Mouse (Mus musculus): ENCODE data around the gene Pdcd6ip. TPM values are rescaled to one million over a fixed set of nuclear protein-coding genes. Genes with fewer than 3 reads are reported as not detected.

Pdcd6ip gene
- 38.9 and 42.5 TPM in 2 replicates for polyA plus RNA-seq (2015; fragmentation: Nextera tagmentation; extraction: Ambion mirVana)

- peak; percentile 87 for ATAC-seq (ENCODE audit: low read depth)
- peak within 1 kb of the TSS; percentile 92 for H3K4me3 ChIP-seq (ENCODE audit: low read depth, low read length)
- H3K4me2 ChIP-seq (ENCODE audit: low read depth, low read length) = peak within 1 kb of the TSS; percentile 73
- H3K27ac ChIP-seq (ENCODE audit: low read length) = peak within 1 kb of the TSS; percentile 87
- no peaks in the 10 kb centered on the region for H3K9me3 ChIP-seq (replicated peaks; ENCODE audit: control insufficient read depth, low read length)
- WGBS (ENCODE audit: insufficient replicate concordance) = under 1% methylated on average over 73 of the region's 77 CpGs
- H3K9ac ChIP-seq (ENCODE audit: low read depth, low read length) = peak within 1 kb of the TSS; percentile 96
- no peaks in the 10 kb centered on the region for H3K36me3 ChIP-seq (ENCODE audit: control insufficient read depth, insufficient read depth)
- H3K27me3 ChIP-seq (ENCODE audit: control insufficient read depth, insufficient read depth, low read depth, low read length) = no peaks in the 10 kb centered on the region
- peaks cover 19% of the 10 kb centered on the region for H3K4me1 ChIP-seq (ENCODE audit: control insufficient read depth, low read depth, low read length)
Observed at GRCm38 (mm10) chr9:113707481-113708360, at the start of gene Pdcd6ip. TSS of gene Pdcd6ip (minus strand) at chr9:113708259.

GRCm38 (mm10) chr9:113755888-113756719 is 48.0 kb upstream of the Pdcd6ip start:
- no peaks in the 10 kb centered on the region for H3K27me3 ChIP-seq (ENCODE audit: control insufficient read depth, insufficient read depth, low read depth, low read length)
- peaks cover 6% of the 10 kb centered on the region for H3K36me3 ChIP-seq (ENCODE audit: control insufficient read depth, insufficient read depth)
- peak overlapping the region; percentile 41 for H3K9ac ChIP-seq (ENCODE audit: low read depth, low read length)
- 39% methylated on average over 15 of the region's 15 CpGs for WGBS (ENCODE audit: insufficient replicate concordance)
- H3K4me1 ChIP-seq (ENCODE audit: control insufficient read depth, low read depth, low read length) = peaks cover 30% of the 10 kb centered on the region
- peak overlapping the region; percentile 18 for H3K4me3 ChIP-seq (ENCODE audit: low read depth, low read length)
- peaks cover 5% of the 10 kb centered on the region; the same call in 1 of the 2 replicates for H3K9me3 ChIP-seq (replicated peaks; ENCODE audit: control insufficient read depth, low read length)
- peak; percentile 93 for ATAC-seq (ENCODE audit: low read depth)
- H3K27ac ChIP-seq (ENCODE audit: low read length) = peak overlapping the region; percentile 73
- H3K4me2 ChIP-seq (ENCODE audit: low read depth, low read length) = peak overlapping the region; percentile 56

GRCm38 (mm10) chr9:113749356-113749755 is 41.3 kb upstream of the Pdcd6ip start:
- Histone ChIP-seq H3K9me3 (replicated peaks; ENCODE audit: control insufficient read depth, low read length) (no peaks in the 10 kb centered on the region), H3K27me3 (ENCODE audit: control insufficient read depth, insufficient read depth, low read depth, low read length) (no peaks in the 10 kb centered on the region), H3K36me3 (ENCODE audit: control insufficient read depth, insufficient read depth) (no peaks in the 10 kb centered on the region), H3K27ac (ENCODE audit: low read length) (no peak overlapping the region), H3K4me1 (ENCODE audit: control insufficient read depth, low read depth, low read length) (peaks cover 5% of the 10 kb centered on the region), H3K4me2 (ENCODE audit: low read depth, low read length) (no peak overlapping the region), H3K4me3 (ENCODE audit: low read depth, low read length) (no peak overlapping the region), H3K9ac (ENCODE audit: low read depth, low read length) (no peak overlapping the region)
- WGBS (ENCODE audit: insufficient replicate concordance) = 76% methylated on average over 7 of the region's 7 CpGs
- ATAC-seq (ENCODE audit: low read depth) = no peak

GRCm38 (mm10) chr9:113743291-113743690 is 35.2 kb upstream of the Pdcd6ip start:
- no peak for ATAC-seq (ENCODE audit: low read depth)
- Histone ChIP-seq H3K27me3 (ENCODE audit: control insufficient read depth, insufficient read depth, low read depth, low read length) (no peaks in the 10 kb centered on the region), H3K9ac (ENCODE audit: low read depth, low read length) (no peak overlapping the region), H3K4me1 (ENCODE audit: control insufficient read depth, low read depth, low read length) (peaks cover 13% of the 10 kb centered on the region), H3K4me3 (ENCODE audit: low read depth, low read length) (no peak overlapping the region), H3K36me3 (ENCODE audit: control insufficient read depth, insufficient read depth) (no peaks in the 10 kb centered on the region), H3K9me3 (replicated peaks; ENCODE audit: control insufficient read depth, low read length) (no peaks in the 10 kb centered on the region), H3K27ac (ENCODE audit: low read length) (no peak overlapping the region), H3K4me2 (ENCODE audit: low read depth, low read length) (peak overlapping the region; percentile 82; the same call in 1 of the 2 replicates)
- WGBS (ENCODE audit: insufficient replicate concordance) = 54% methylated on average over 3 of the region's 3 CpGs

GRCm38 (mm10) chr9:113742361-113742794 is 34.3 kb upstream of the Pdcd6ip start:
- 2% methylated on average over 17 of the region's 17 CpGs for WGBS (ENCODE audit: insufficient replicate concordance)
- H3K4me1 ChIP-seq (ENCODE audit: control insufficient read depth, low read depth, low read length) = peaks cover 13% of the 10 kb centered on the region
- peak overlapping the region; percentile 94 for H3K4me3 ChIP-seq (ENCODE audit: low read depth, low read length)
- H3K36me3 ChIP-seq (ENCODE audit: control insufficient read depth, insufficient read depth) = no peaks in the 10 kb centered on the region
- no peak for ATAC-seq (ENCODE audit: low read depth)
- no peaks in the 10 kb centered on the region for H3K27me3 ChIP-seq (ENCODE audit: control insufficient read depth, insufficient read depth, low read depth, low read length)
- H3K27ac ChIP-seq (ENCODE audit: low read length) = peak overlapping the region; percentile 18; the same call in 1 of the 2 replicates
- peak overlapping the region; percentile 82 for H3K4me2 ChIP-seq (ENCODE audit: low read depth, low read length)
- H3K9me3 ChIP-seq (replicated peaks; ENCODE audit: control insufficient read depth, low read length) = no peaks in the 10 kb centered on the region
- H3K9ac ChIP-seq (ENCODE audit: low read depth, low read length) = peak overlapping the region; percentile 89

GRCm38 (mm10) chr9:113741637-113742137 is 33.6 kb upstream of the Pdcd6ip start:
- H3K4me3 ChIP-seq (ENCODE audit: low read depth, low read length) = peak overlapping the region; percentile 94
- peak overlapping the region; percentile 89 for H3K9ac ChIP-seq (ENCODE audit: low read depth, low read length)
- peak; percentile 57 for ATAC-seq (ENCODE audit: low read depth)

GRCm38 (mm10) chr9:113741108-113741636 is 33.1 kb upstream of the Pdcd6ip start, which contains the start of gene Clasp2:
TSS of gene Clasp2 (plus strand) at chr9:113741473.
- H3K4me3 ChIP-seq (ENCODE audit: low read depth, low read length) = peak within 1 kb of the TSS; percentile 94
- under 1% methylated on average over 62 of the region's 63 CpGs for WGBS (ENCODE audit: insufficient replicate concordance)
- no peaks in the 10 kb centered on the region for H3K27me3 ChIP-seq (ENCODE audit: control insufficient read depth, insufficient read depth, low read depth, low read length)
- H3K27ac ChIP-seq (ENCODE audit: low read length) = peak within 1 kb of the TSS; percentile 78
- H3K9me3 ChIP-seq (replicated peaks; ENCODE audit: control insufficient read depth, low read length) = no peaks in the 10 kb centered on the region
- no peaks in the 10 kb centered on the region for H3K36me3 ChIP-seq (ENCODE audit: control insufficient read depth, insufficient read depth)
- H3K4me2 ChIP-seq (ENCODE audit: low read depth, low read length) = peak within 1 kb of the TSS; percentile 82
- peaks cover 13% of the 10 kb centered on the region for H3K4me1 ChIP-seq (ENCODE audit: control insufficient read depth, low read depth, low read length)
- H3K9ac ChIP-seq (ENCODE audit: low read depth, low read length) = peak within 1 kb of the TSS; percentile 89
- ATAC-seq (ENCODE audit: low read depth) = peak; percentile 94

More at GRCm38 (mm10) chr9:113741637-113742137, 33.6 kb upstream of the Pdcd6ip start:
- under 1% methylated on average over 64 of the region's 64 CpGs for WGBS (ENCODE audit: insufficient replicate concordance)
- H3K36me3 ChIP-seq (ENCODE audit: control insufficient read depth, insufficient read depth) = no peaks in the 10 kb centered on the region
- H3K4me2 ChIP-seq (ENCODE audit: low read depth, low read length) = peak overlapping the region; percentile 82
- no peaks in the 10 kb centered on the region for H3K27me3 ChIP-seq (ENCODE audit: control insufficient read depth, insufficient read depth, low read depth, low read length)
- no peaks in the 10 kb centered on the region for H3K9me3 ChIP-seq (replicated peaks; ENCODE audit: control insufficient read depth, low read length)
- H3K4me1 ChIP-seq (ENCODE audit: control insufficient read depth, low read depth, low read length) = peaks cover 13% of the 10 kb centered on the region
- peak overlapping the region; percentile 78 for H3K27ac ChIP-seq (ENCODE audit: low read length)

GRCm38 (mm10) chr9:113738941-113739340 is 30.9 kb upstream of the Pdcd6ip start:
- no peaks in the 10 kb centered on the region for H3K36me3 ChIP-seq (ENCODE audit: control insufficient read depth, insufficient read depth)
- ATAC-seq (ENCODE audit: low read depth) = no peak
- WGBS (ENCODE audit: insufficient replicate concordance) = 69% methylated on average over 6 of the region's 6 CpGs
- H3K4me1 ChIP-seq (ENCODE audit: control insufficient read depth, low read depth, low read length) = peaks cover 13% of the 10 kb centered on the region
- H3K9me3 ChIP-seq (replicated peaks; ENCODE audit: control insufficient read depth, low read length) = no peaks in the 10 kb centered on the region
- no peak overlapping the region for H3K9ac ChIP-seq (ENCODE audit: low read depth, low read length)
- no peaks in the 10 kb centered on the region for H3K27me3 ChIP-seq (ENCODE audit: control insufficient read depth, insufficient read depth, low read depth, low read length)
- H3K27ac ChIP-seq (ENCODE audit: low read length) = no peak overlapping the region
- H3K4me3 ChIP-seq (ENCODE audit: low read depth, low read length) = no peak overlapping the region
- H3K4me2 ChIP-seq (ENCODE audit: low read depth, low read length) = no peak overlapping the region
